Mouse (Mus musculus) spleen, adult 18-20 months (tissue): ENCODE measurements around the gene Sema4c.

Source experiments
- DNase-seq, 2 experiments: peaks; one replicate each; pipeline ENCODE4 v3.0.0; 2022; ENCODE audit warnings: mixed read lengths in 2 of 2

Gene Sema4c

GRCm38 (mm10) chr1:36558031-36558993 is at the start of gene Sema4c:
Gene Sema4c (minus strand): TSS chr1:36558349.
- DNase-seq = peak; percentile 33 to 51

GRCm38 (mm10) chr1:36606951-36607350 is 48.8 kb upstream of the Sema4c start:
- DNase-seq = no peak

- DNase-seq = no peak
Observed at GRCm38 (mm10) chr1:36604254-36605156, 46.4 kb upstream of the Sema4c start.

DNA sequence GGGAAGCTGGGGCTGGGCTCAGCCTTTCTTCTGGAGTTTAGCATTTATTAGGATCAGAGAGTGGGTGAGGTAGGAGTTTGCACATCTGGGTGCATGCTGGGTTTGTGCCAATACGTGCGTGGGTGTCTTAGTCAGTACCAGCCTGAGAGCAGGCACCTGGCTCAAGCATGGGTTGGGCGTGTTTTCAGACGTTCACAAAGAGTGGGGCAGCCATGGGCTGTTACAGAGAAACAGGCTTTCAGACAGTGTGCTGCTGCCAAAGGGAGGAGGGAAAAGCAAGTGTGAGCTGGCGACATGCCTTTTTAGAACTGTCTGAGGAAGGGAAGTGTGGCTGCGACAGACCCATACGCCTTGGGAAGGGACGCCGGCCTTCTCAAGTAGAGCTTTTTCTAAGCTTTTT is 45.2 kb upstream of the Sema4c start:
- no peak for DNase-seq

DNA sequence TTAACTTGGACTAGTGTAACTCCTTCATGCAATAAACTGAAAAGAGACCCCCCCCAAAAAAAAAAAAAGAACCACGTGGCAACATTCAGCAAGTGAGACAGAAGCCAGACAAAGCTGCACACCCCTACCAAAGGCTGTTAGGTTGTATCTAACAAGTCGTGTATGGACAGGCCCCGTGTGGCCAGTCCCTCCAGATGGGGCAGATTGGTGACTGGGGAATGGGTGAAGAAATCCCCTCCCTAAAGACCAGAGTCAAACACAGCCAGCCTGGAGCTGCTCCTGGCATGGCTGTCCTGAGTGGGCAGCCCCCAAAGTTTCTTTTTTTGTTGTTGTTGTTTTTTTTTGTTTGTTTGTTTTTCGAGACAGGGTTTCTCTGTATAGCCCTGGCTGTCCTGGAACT is 44.1 kb upstream of the Sema4c start:
- DNase-seq = no peak

DNA sequence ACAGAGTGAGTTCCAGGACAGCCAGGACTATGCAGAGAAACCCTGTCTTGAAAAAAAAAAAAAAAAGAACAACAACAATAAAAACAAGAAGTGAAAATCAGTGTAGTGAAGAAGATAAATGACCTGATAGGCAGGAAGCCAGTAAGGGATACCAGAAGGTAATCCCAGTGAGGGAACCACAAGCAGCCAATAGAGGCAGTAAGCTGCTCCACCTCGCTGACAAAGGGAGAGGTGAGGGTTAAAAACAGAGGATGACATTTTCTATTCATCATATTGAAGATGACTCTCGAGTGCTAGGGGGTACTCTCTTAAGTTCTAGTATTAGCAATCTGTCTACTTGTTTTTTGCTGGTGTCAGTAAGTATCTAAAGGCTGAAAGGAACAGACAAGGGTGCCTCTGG is 40.3 kb upstream of the Sema4c start:
- DNase-seq = no peak

- DNase-seq = no peak
Observed at GRCm38 (mm10) chr1:36596114-36596513, 38.0 kb upstream of the Sema4c start.

DNA sequence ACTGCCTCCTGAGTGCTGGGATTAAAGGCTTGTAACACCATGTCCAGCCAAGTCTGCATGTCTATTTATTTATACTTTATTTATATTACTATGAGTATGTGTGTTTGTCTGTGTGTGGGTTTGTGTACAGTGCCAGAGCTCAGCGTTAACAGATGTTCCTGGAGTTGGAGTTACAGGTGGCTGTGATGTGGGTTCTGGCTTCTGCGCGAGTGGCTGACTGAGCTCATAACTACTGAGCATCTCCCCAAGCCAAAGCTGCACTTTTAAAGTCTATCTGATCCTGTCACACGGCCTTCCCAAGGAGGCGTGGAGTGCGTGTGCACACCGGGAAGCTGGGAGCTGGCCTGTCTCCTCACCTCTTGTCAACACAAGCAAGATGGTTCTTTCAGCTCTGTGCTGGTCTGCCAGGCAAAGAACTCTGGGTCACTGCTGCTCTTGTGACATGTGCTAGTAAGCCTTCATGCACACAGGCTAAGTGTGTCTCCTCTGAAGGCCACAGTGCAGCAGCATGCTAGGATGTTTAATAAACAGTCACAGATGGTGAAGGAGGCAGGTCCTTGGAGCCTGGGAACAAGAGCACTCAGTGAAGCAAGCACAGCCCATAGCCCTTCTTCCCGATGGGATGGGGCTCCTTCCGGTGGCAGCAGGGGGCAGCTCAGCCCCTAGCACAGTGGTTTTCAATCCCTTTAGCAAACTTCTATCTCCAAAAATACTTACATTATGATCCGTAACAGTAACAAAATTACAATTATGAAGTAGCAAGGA is 37.2 kb upstream of the Sema4c start:
- DNase-seq = no peak

- no peak for DNase-seq
Observed at GRCm38 (mm10) chr1:36593099-36593498, 35.0 kb upstream of the Sema4c start.

GRCm38 (mm10) chr1:36591408-36591807 is 33.3 kb upstream of the Sema4c start:
- DNase-seq = no peak

DNA sequence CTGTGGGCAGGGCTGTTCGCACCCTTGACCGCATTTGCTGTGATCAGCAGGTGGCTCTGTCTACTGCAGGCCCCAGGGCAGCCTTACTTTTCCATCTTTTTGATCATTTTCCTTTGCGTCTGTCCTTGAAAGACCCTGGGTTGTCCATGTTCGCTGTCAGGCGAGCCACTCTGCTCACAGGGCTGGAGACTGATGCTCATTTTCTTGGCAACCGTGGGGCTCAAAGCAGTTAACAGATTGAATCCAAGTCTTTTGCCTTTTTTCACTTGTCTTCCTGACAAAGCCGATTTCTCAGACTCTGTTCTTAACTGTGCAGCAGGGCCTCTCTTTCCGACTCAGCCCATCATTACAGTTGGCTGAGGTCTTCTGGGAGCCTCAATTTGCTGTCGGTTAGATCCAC is 32.5 kb upstream of the Sema4c start:
- DNase-seq = no peak

DNA sequence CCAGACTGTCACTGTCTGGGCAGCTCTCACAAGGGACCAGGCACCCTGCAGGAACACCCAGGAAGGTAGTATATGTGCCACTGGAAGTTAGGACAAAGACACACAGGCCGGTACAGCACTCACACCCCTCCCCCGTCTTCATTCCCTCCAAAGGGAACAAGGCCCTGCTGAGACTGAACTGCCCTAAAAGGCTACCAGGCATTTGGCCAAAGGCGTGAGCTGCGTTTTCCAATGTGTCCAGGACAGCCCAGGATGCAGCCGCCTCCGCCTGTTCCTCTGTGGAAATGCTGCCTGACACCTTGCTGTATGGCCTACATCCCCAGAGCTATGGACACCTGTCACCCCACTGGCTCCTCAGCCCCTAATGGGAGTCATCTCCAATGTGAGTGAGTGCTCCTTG is 31.3 kb upstream of the Sema4c start:
- no peak for DNase-seq

- no peak for DNase-seq
Observed at GRCm38 (mm10) chr1:36588476-36589450, 30.6 kb upstream of the Sema4c start.

- DNase-seq = no peak
Observed at GRCm38 (mm10) chr1:36587860-36588259, 29.7 kb upstream of the Sema4c start.

- no peak for DNase-seq
Observed at GRCm38 (mm10) chr1:36586288-36586687, 28.1 kb upstream of the Sema4c start.

DNA sequence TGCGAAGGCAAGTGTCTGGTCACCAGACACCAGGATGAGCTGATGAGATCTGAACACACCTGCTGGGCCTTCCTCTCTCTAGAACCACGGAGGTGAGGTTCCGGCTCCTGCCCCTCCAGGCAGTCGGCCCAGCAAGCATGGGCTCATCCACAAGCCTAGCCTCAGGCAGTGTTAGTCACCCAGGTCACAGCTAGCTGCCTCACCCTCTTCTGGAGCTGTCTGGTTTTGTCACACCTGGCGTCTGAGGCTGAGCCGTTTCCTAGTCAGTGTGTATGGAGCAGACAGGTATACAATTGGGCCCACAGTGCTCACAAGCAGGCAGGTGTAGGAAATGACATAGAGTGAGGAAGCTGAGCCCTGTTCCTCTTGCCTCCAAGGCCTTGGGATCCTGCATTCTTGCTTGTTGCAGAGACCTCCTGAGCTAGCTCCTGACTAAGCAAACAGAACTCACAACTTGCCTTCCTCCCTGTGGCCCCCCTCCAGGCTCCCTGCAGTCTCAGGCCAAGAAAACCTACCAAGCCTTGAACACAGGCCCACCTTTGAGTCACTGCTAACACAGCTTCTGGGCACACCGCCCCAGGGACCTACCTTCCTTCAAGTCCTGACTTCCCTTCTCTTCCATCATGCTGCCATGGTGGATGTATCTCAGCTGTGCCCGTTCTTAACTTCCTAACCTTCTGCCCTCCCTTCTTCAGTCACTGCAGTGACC is 25.4 kb upstream of the Sema4c start:
- no peak for DNase-seq

GRCm38 (mm10) chr1:36582211-36582610 is 24.1 kb upstream of the Sema4c start:
- DNase-seq = no peak

DNA sequence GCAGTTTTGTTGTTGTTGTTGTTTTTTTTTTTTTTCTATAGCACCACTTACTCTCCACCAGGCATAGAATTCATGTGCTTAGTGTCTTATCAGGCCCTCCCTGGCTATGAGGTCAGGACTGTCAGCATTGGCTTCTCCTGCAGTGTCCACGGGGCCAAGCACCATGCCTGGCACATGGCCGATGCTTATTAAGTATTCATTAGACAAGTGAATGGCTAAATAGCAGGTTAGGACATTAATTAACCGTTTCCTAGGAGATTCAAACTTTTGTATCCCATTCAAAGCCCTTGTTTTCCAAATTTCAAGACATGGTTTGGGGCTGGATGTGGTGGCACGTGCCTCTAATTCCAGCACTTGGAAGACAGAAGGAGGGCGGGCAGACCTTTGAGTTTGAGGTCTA is 23.1 kb upstream of the Sema4c start:
- DNase-seq = no peak

GRCm38 (mm10) chr1:36580384-36581207 is 22.4 kb upstream of the Sema4c start:
- no peak for DNase-seq

GRCm38 (mm10) chr1:36579974-36580383 is 21.8 kb upstream of the Sema4c start:
- no peak for DNase-seq
